Mouse (Mus musculus) neutrophil, adult 59 days (primary cell): Measurements from ENCODE around the gene Hsd3b6. TPM values are rescaled to one million over a fixed set of nuclear protein-coding genes. Genes with fewer than 3 reads are reported as not detected.

Experiments used
- total RNA-seq, 2 experiments: library from RNA; stranded (reverse); gene quantifications; 1 replicate in 1 of 2; 2 replicates in 1 of 2; pipeline ENCODE4 v1.2.4; 2023

Hsd3b6 gene
- total RNA-seq: not detected

GRCm38 (mm10) chr3:98814101-98814670, at the start of gene Hsd3b6:
TSS of gene Hsd3b6 (minus strand) at chr3:98814443.

GRCm38 (mm10) chr3:98859576-98859975, 45.3 kb upstream of the Hsd3b6 start, which contains the start of gene Hsd3b1:
TSS of gene Hsd3b1 (minus strand) at chr3:98859794.

Other genes with a start within 250 kb of the Hsd3b6 start
- not detected for gene Gm10681, start 225.6 kb downstream of the Hsd3b6 start, total RNA-seq
- gene Hsd3b5, start 184.2 kb downstream of the Hsd3b6 start, total RNA-seq: not detected
- gene Hsd3b2, start 89.9 kb downstream of the Hsd3b6 start, total RNA-seq: under 1 TPM in 1 of 2 experiments, not detected in 1; 0.31 TPM
- not detected for gene Hsd3b3, start 51.3 kb downstream of the Hsd3b6 start, total RNA-seq
- gene Hsd3b1, start 45.4 kb upstream of the Hsd3b6 start, total RNA-seq: not detected
- gene Hao2, start 78.8 kb upstream of the Hsd3b6 start, total RNA-seq: not detected